Mouse (Mus musculus) embryonic facial prominence, embryonic 13.5 days (tissue): ENCODE data around the gene Mpp4. TPM values are rescaled to one million over a fixed set of nuclear protein-coding genes. Genes with fewer than 3 reads are reported as not detected.

Experiments
- ATAC-seq: fragments of 200-750 bp; cut with Nextera tagmentation; 2 replicates; pipeline ENCODE4 v1.8.0; 2017; ENCODE audit warnings: low read depth; ENCODE audit not compliant: insufficient number of reproducible peaks, insufficient read depth, low FRiP score, low TSS enrichment
- H3K27ac ChIP-seq: fragments of 300-500 bp; sonication (generic); 2 replicates; pipeline ENCODE4 v1.5.1; 2015; ENCODE audit warnings: moderate library complexity, mild to moderate bottlenecking, inconsistent platforms
- H3K27me3 ChIP-seq: fragments of 300-500 bp; sonication (generic); 2 replicates; pipeline ENCODE4 v1.6.1; 2015; ENCODE audit warnings: mild to moderate bottlenecking, inconsistent platforms
- H3K36me3 ChIP-seq: fragments of 300-500 bp; sonication (generic); 2 replicates; pipeline ENCODE4 v1.6.1; 2015; ENCODE audit warnings: mild to moderate bottlenecking, inconsistent platforms
- H3K4me1 ChIP-seq: fragments of 300-500 bp; sonication (generic); 2 replicates; pipeline ENCODE4 v1.6.1; 2015; ENCODE audit warnings: inconsistent platforms
- H3K4me2 ChIP-seq: fragments of 300-500 bp; sonication (generic); 2 replicates; pipeline ENCODE4 v1.6.1; 2015; ENCODE audit warnings: moderate library complexity, mild to moderate bottlenecking, inconsistent platforms
- H3K4me3 ChIP-seq: fragments of 300-500 bp; sonication (generic); 2 replicates; pipeline ENCODE4 v1.5.1; 2015; ENCODE audit warnings: mild to moderate bottlenecking, inconsistent platforms
- H3K9ac ChIP-seq: fragments of 300-500 bp; sonication (generic); 2 replicates; pipeline ENCODE4 v1.6.1; 2015; ENCODE audit warnings: mild to moderate bottlenecking, inconsistent platforms
- H3K9me3 ChIP-seq: fragments of 300-500 bp; sonication (generic); 2 replicates; pipeline ENCODE4 v1.6.1; 2016; ENCODE audit warnings: inconsistent platforms
- WGBS: fragments of 180-500 bp; shearing (Covaris S2); methylation state at CpG from one replicate; pipeline ENCODE4 v1.1.7; 2015; ENCODE audit warnings: mixed read lengths; 5-methylcytosine and 5-hydroxymethylcytosine counted together
- polyA plus RNA-seq: library from polyadenylated mRNA; unstranded; fragments of >200 nt; fragmentation: Nextera tagmentation; extraction: Ambion mirVana; gene quantifications from 2 replicates; pipeline ENCODE4 v1.2.1, GENCODE M21; 2015

Gene Mpp4
- polyA plus RNA-seq, 1 experiment from 2014 or later: 0.38 TPM

GRCm38 (mm10) chr1:59185410-59185809 is 22.2 kb upstream of the Mpp4 start:
- Histone ChIP-seq H3K9me3 (no peaks in the 10 kb centered on the region), H3K4me2 (no peak overlapping the region), H3K4me1 (no peaks in the 10 kb centered on the region), H3K4me3 (no peak overlapping the region), H3K27me3 (no peaks in the 10 kb centered on the region), H3K27ac (no peak overlapping the region), H3K36me3 (peaks cover 32% of the 10 kb centered on the region), H3K9ac (no peak overlapping the region)
- WGBS: 90% methylated on average over 9 of the region's 9 CpGs
- no peak for ATAC-seq

GRCm38 (mm10) chr1:59183045-59183444 is 19.9 kb upstream of the Mpp4 start:
- Histone ChIP-seq H3K4me1 (no peaks in the 10 kb centered on the region), H3K27ac (no peak overlapping the region), H3K4me3 (no peak overlapping the region), H3K36me3 (peaks cover 50% of the 10 kb centered on the region), H3K9me3 (no peaks in the 10 kb centered on the region), H3K4me2 (no peak overlapping the region), H3K27me3 (no peaks in the 10 kb centered on the region), H3K9ac (no peak overlapping the region)
- WGBS: 94% methylated on average over 4 of the region's 4 CpGs
- ATAC-seq: no peak

GRCm38 (mm10) chr1:59182373-59182772 is 19.2 kb upstream of the Mpp4 start:
- no peaks in the 10 kb centered on the region for H3K9me3 ChIP-seq
- WGBS: 88% methylated on average over 2 of the region's 2 CpGs
- ATAC-seq: no peak
- H3K36me3 ChIP-seq: peaks cover 57% of the 10 kb centered on the region
- no peak overlapping the region for H3K9ac ChIP-seq
- no peak overlapping the region for H3K4me2 ChIP-seq
- H3K27ac ChIP-seq: no peak overlapping the region
- no peaks in the 10 kb centered on the region for H3K4me1 ChIP-seq
- H3K27me3 ChIP-seq: no peaks in the 10 kb centered on the region
- H3K4me3 ChIP-seq: no peak overlapping the region

- Histone ChIP-seq H3K27me3 (no peaks in the 10 kb centered on the region), H3K9me3 (0 out of 2 replicates have a peak, but pooled peaks cover 4% of the 10 kb centered on the region), H3K9ac (no peak overlapping the region), H3K27ac (no peak overlapping the region), H3K4me2 (no peak overlapping the region), H3K4me3 (no peak overlapping the region), H3K36me3 (peaks cover 65% of the 10 kb centered on the region), H3K4me1 (no peaks in the 10 kb centered on the region)
- ATAC-seq: no peak
- 90% methylated on average over 3 of the region's 3 CpGs for WGBS
These were observed 16.8 kb upstream of the Mpp4 start for GRCm38 (mm10) chr1:59180003-59180402.

- H3K4me3 ChIP-seq: no peak overlapping the region
- no peaks in the 10 kb centered on the region for H3K4me1 ChIP-seq
- no peak overlapping the region for H3K27ac ChIP-seq
- ATAC-seq: no peak
- 89% methylated on average over 10 of the region's 10 CpGs for WGBS
- H3K27me3 ChIP-seq: no peaks in the 10 kb centered on the region
- H3K4me2 ChIP-seq: no peak overlapping the region
- H3K36me3 ChIP-seq: peaks cover 62% of the 10 kb centered on the region
- H3K9me3 ChIP-seq: 0 out of 2 replicates have a peak, but pooled peaks cover 4% of the 10 kb centered on the region
- H3K9ac ChIP-seq: no peak overlapping the region
These were observed 15.2 kb upstream of the Mpp4 start for GRCm38 (mm10) chr1:59178401-59178800.

GRCm38 (mm10) chr1:59174514-59175373 is 11.6 kb upstream of the Mpp4 start:
- Histone ChIP-seq H3K9ac (no peak overlapping the region), H3K4me3 (no peak overlapping the region), H3K9me3 (0 out of 2 replicates have a peak, but pooled peaks cover 4% of the 10 kb centered on the region), H3K27me3 (no peaks in the 10 kb centered on the region), H3K36me3 (peaks cover 62% of the 10 kb centered on the region), H3K27ac (no peak overlapping the region), H3K4me2 (no peak overlapping the region), H3K4me1 (0 out of 2 replicates have a peak, but pooled peaks cover 5% of the 10 kb centered on the region)
- WGBS: 68% methylated on average over 10 of the region's 10 CpGs
- no peak for ATAC-seq

GRCm38 (mm10) chr1:59173023-59173422 is 9.8 kb upstream of the Mpp4 start:
- no peak overlapping the region for H3K4me2 ChIP-seq
- no peak overlapping the region for H3K9ac ChIP-seq
- no peak overlapping the region for H3K27ac ChIP-seq
- no peak for ATAC-seq
- peaks cover 55% of the 10 kb centered on the region for H3K36me3 ChIP-seq
- H3K4me3 ChIP-seq: no peak overlapping the region
- H3K27me3 ChIP-seq: no peaks in the 10 kb centered on the region
- H3K9me3 ChIP-seq: 0 out of 2 replicates have a peak, but pooled peaks cover 4% of the 10 kb centered on the region
- 0 out of 2 replicates have a peak, but pooled peaks cover 5% of the 10 kb centered on the region for H3K4me1 ChIP-seq
- WGBS: 82% methylated on average over 5 of the region's 5 CpGs

- Histone ChIP-seq H3K36me3 (peaks cover 55% of the 10 kb centered on the region), H3K27ac (no peak overlapping the region), H3K27me3 (no peaks in the 10 kb centered on the region), H3K9ac (no peak overlapping the region), H3K4me3 (no peak overlapping the region), H3K9me3 (0 out of 2 replicates have a peak, but pooled peaks cover 2% of the 10 kb centered on the region), H3K4me1 (0 out of 2 replicates have a peak, but pooled peaks cover 5% of the 10 kb centered on the region), H3K4me2 (no peak overlapping the region)
- no peak for ATAC-seq
- WGBS: 47% methylated on average over 5 of the region's 5 CpGs
These were observed 8.7 kb upstream of the Mpp4 start for GRCm38 (mm10) chr1:59171875-59172274.

GRCm38 (mm10) chr1:59170290-59170689 is 7.1 kb upstream of the Mpp4 start:
- Histone ChIP-seq H3K27ac (no peak overlapping the region), H3K4me1 (0 out of 2 replicates have a peak, but pooled peaks cover 5% of the 10 kb centered on the region), H3K36me3 (peaks cover 61% of the 10 kb centered on the region), H3K4me2 (no peak overlapping the region), H3K27me3 (no peaks in the 10 kb centered on the region), H3K9me3 (no peaks in the 10 kb centered on the region), H3K9ac (no peak overlapping the region), H3K4me3 (no peak overlapping the region)
- no peak for ATAC-seq
- 76% methylated on average over 8 of the region's 8 CpGs for WGBS

- Histone ChIP-seq H3K9me3 (no peaks in the 10 kb centered on the region), H3K4me3 (no peak overlapping the region), H3K36me3 (peaks cover 55% of the 10 kb centered on the region), H3K27ac (no peak overlapping the region), H3K27me3 (no peaks in the 10 kb centered on the region), H3K4me2 (no peak overlapping the region), H3K9ac (no peak overlapping the region), H3K4me1 (0 out of 2 replicates have a peak, but pooled peaks cover 5% of the 10 kb centered on the region)
- 81% methylated on average over 6 of the region's 6 CpGs for WGBS
- ATAC-seq: no peak
These were observed 6.4 kb upstream of the Mpp4 start for GRCm38 (mm10) chr1:59169586-59169985.

GRCm38 (mm10) chr1:59168556-59168955 is 5.4 kb upstream of the Mpp4 start:
- ATAC-seq: no peak

More at GRCm38 (mm10) chr1:59168556-59168955, 5.4 kb upstream of the Mpp4 start:
- H3K9me3 ChIP-seq: no peaks in the 10 kb centered on the region
- no peaks in the 10 kb centered on the region for H3K27me3 ChIP-seq
- 73% methylated on average over 2 of the region's 2 CpGs for WGBS
- 0 out of 2 replicates have a peak, but pooled peaks cover 5% of the 10 kb centered on the region for H3K4me1 ChIP-seq
- no peak overlapping the region for H3K4me3 ChIP-seq
- no peak overlapping the region for H3K4me2 ChIP-seq
- no peak overlapping the region for H3K9ac ChIP-seq
- H3K36me3 ChIP-seq: peaks cover 60% of the 10 kb centered on the region
- H3K27ac ChIP-seq: no peak overlapping the region
